Mouse (Mus musculus) adrenal gland (tissue): ENCODE results near the gene Ccnd1.

ENCODE experiments used
- intact Hi-C: fragments of 180-260 bp; cut with DNase I; formaldehyde crosslinking; loops from one replicate; pipeline ENCODE4 v1.15.1; 2025

Gene Ccnd1

DNA sequence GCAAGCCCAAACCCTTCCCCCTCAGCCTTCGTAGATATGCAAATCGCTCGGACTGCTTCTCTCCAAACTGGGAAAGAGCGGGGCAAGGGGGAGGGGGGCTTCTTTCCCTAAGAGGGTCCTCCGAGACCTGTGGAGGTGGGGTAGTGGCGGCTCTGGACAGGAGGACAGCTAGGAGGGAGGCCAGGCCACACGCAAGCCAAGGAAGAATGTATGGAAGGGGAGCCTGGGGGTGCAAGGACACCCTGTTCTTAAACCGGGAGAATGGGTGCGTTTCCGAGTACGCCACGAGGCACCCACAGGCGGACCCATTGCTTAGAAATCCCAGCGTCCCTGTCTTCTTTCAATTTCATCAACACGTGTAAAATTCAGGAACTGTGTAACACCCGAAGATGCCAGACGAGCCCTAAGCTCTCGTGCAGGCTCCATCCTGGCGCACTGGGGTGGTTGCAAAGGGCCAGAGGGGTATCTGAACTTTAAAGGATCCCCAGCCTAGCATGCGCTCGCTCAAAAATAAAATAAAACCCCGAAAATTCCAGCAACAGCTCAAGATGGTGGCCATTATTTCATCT lies 362 bp upstream of the Ccnd1 start:
- intact Hi-C loops = no loop called here

DNA sequence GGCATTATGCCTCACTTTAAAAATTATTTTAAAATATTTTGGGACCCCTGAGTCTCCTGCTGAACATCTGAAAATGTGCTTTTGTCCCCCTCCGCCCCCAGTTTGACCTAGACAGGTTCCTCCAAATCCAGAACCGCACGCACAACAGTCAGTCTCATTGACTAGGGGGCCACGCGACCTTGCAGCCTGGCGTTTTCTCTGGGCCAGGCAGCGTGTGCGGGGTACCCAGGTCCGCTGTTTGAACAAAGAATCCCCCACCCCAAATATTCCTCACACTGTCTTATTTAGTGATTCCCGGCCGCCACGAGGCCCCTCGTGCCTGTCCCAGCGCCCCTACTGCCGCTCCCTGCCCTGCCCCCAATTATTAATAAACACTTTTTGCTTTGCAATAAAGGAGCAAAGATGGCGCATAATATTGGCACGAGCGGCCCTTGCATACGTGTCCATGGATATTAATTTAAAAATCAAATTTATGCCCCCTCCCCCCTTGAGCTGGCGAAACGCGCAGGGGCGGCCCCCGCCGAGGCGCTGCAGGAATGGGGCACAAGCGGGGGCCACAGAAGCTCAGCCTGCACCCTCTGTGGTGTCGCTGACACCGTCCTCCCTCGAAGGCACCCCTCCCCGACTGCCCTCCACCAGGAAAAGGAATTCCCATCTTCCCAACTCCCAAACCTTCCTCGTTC lies 923 bp downstream of the Ccnd1 start:
- intact Hi-C loops = no loop called here

DNA sequence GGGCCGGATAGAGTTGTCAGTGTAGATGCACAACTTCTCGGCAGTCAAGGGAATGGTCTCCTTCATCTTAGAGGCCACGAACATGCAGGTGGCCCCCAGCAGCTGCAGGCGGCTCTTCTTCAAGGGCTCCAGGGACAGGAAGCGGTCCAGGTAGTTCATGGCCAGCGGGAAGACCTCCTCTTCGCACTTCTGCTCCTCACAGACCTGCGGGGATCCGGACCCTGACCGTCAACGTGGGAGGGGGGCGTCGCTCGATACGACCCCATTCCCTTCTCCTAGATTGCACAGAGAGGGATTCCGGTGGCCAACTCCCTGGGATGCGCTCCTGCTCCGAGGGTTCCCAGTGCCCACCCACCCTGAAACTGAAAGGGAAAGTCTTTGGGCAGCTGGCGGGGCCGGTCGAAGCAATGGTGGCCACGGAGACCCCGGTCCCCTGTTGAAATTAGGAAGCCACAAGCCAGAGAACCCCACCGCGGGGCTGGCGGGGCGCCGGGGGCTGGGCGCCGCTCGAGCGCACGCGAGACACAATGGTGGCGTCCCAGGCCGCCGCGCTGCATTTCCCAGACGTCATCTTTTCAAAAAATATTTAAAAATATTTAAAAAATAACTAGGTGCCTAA lies 1.7 kb downstream of the Ccnd1 start:
- intact Hi-C loops = loop anchor here (1.0 to 2.0 kb wide), 2 partner anchors 175 to 305 kb away; no protein-coding TSS in a partner anchor

DNA sequence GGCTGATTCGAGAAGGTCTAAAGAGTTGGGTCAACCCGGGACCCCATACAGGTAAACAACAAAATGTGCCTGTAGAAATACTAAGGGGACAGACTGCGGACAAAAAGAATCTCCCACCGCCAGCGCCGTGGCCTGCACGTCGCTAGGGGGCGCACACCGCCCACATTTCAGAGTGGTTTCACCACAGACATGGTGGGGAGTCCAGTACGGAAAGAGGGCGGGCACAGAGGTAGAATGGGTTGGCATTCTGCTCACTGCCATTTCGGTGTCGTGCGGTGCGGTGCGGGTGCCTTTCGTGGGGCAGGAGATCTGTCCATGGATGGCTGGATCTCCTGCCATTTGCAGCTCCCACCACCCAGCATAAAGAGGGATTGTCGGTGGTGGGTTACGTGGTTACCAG lies 2.2 kb downstream of the Ccnd1 start:
- intact Hi-C loops = loop anchor here (1.0 to 2.0 kb wide), 2 partner anchors 175 to 306 kb away; no protein-coding TSS in a partner anchor

DNA sequence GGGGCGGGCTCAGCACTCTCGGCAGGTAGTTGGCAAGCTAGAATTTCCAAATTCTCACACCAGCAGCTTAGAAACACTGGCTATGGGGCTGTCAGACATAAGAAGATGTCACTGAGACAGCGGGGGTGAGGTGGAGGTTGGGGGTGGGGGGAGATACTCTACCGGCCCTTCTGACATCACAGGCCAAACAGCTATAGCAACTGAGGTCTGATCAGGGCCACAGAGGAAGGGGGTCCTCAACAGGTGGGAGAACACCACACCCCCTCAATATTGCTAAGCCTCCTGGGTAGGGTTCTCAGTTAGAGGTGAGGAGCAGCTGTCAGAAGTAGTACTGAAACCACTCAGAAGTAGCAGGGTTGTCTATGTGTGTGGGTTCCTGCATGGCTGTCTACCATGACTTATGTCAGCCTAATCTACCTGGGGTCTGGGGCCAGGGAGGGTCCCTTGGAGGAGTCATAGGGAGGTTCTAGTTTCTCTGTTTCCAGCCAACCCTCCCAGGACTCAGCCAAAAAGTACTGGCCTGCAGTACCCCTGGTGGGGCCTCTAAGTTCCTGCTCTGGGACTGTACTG lies 3.3 kb downstream of the Ccnd1 start:
- intact Hi-C loops = loop anchor here (2.0 kb wide), 1 partner anchor 176 kb away; no protein-coding TSS in a partner anchor

DNA sequence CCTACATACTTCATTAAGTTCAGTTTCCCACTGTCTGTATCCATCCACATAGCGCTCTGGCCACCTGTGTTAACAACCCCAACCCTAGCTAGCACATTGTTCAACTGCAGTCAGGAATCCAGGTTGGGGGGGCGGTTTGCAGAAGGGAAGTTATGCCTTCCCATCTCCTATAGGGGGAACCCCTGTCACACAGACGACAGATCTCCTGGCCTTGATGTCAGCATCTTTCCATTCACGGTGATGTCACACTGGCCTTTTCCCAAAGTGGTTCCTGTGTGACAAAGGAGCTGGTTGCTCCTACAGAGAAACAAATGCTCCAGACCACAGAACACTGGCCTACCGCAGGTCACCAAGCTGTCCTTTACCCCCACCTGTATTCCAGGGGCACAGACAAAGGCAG lies 4.2 kb downstream of the Ccnd1 start:
- intact Hi-C loops = no loop called here

DNA sequence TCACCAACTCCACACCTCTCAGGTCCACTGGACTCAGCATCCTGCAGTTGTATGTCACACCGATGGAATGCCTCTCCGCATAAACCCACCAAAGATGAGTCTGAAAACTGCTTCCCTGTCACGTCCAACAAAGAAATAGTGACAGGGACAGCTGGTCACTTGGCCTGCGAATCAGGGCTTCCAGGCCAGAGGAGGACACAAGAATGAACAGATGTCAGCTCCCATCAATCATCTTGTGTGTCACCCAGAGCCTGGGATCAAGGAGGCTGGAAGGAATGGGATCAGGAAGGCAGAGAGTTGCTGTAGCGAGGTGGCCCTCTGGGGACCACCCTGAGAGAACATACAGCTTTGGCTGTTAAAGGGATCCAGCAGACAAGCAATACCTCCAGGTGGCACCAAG lies 4.8 kb downstream of the Ccnd1 start:
- intact Hi-C loops = no loop called here

DNA sequence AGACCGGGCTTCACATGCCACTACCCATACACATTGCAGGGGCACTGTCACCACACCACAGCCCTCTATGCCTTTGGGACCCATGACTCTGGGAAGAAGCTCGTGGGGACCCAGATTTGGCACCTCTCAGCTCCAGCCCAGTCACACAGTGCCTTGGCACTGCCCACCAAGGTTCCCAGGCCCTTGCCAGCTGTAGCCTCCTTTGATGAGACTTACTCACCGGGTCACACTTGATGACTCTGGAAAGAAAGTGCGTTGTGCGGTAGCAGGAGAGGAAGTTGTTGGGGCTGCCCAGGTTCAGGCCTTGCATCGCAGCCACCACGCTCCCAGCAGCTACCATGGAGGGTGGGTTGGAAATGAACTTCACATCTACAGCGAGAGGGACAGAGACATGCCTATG lies 5.9 kb downstream of the Ccnd1 start:
- intact Hi-C loops = no loop called here

DNA sequence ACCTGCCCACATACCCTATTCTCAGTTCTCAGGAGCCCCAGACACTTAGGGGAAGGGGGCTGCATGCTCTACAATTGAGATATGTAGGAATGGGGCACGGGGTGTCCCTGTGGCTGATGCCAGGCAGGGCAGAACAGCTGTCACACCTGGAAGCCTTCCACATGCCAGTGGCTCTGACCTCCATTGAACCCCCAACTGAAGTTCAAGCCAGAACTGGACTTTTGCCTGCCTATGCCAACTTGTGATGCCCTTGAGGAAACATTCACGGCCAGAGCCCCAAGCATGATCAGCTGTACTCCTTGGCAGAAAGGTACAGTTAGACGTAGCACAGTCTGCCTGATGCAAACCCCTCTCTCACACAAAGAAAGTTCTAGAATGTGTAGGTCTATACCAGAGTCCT lies 6.4 kb downstream of the Ccnd1 start:
- intact Hi-C loops = no loop called here

DNA sequence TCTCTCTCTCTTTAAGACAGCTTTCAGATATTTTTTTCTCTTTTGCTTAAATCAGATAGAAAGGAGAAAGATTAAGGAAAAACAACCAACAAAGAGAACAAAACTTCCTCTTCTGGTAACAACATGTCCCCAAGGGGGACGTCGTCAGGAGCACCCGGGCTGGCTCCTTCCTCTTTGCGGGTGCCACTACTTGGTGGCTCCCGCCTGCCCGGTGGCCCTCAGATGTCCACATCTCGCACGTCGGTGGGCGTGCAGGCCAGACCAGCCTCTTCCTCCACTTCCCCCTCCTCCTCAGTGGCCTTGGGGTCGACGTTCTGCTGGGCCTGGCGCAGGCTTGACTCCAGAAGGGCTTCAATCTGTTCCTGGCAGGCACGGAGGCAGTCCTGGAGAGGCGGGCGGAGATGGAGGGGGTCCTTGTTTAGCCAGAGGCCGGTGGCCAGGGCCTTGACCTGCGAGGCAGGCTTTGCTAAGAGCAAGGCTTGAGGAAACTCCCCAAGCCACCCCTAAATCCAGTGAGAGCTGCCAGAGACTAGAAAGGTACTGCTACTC lies 7.3 kb downstream of the Ccnd1 start:
- intact Hi-C loops = no loop called here

DNA sequence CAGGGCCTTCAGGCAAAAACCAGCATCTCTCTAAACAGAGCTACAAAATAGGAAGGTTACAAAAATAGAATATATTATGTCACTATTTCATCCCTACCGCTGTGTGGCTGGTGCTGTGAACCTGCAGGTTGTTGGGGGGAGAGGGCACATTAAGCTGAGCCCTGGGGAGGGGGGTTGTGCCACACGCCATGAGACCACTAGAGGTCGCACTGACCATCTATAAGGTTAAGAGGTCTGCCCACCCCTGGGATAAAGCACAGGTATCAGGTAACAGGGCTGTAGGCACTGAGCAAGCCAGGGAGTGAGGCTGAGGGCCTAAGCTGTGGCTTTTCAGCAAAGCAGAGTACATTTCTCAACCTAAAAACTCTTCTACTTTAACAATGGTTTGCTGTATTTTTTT lies 7.9 kb downstream of the Ccnd1 start:
- intact Hi-C loops = no loop called here

DNA sequence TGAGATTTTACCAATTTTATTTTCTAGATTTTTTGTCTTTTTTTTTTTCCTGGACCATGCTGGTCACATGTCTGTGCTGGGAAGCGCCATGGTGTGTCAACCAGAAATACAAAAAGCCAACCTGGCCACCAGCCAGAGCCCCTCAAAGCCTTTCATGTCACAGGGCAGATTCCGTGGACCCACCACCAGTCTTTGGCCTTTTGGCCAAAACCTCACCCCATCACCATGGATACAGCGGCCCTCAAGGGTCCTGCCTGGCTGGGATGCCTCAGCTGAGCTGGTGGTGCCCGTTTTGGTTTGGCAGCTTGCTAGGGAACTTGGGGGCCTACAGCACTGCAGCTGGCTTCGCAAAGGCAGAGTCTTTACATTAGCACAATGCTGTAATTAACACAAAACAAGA lies 9.8 kb downstream of the Ccnd1 start:
- intact Hi-C loops = no loop called here

DNA sequence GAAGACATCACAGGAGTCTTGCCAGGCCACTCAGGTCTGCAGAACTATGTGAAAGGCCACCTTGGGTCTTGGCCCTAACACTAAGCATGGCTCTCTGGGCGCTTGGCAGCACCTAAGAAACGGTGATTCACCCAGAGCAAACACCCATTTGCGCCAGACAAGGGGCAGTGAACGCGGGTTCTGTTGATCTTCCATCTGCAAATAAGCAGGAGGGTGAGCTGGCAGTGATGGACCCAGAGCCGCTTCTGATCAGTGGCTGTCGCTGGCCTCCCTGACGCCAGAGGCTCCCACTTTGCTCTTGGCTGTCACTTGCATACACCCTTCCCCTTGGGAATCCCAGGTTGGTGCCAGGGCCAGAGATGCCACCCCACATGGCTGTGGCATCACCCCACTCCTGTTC lies 10.2 kb downstream of the Ccnd1 start:
- intact Hi-C loops = no loop called here

DNA sequence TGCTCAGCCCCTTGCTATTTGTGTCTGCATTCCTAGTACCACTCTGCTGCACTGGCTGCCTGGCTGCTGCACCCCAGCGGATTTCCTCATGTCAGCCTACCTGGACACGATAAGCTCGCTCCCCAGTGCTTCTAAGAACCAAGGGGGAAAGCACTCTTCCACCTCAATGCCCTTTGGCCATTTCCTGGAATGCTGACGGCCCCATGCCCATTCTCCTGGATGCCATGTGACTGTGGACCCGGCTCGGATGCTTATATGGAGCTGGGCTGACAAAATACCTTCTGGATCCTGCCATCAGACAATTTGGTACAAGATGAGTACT lies 10.9 kb downstream of the Ccnd1 start:
- intact Hi-C loops = no loop called here

DNA sequence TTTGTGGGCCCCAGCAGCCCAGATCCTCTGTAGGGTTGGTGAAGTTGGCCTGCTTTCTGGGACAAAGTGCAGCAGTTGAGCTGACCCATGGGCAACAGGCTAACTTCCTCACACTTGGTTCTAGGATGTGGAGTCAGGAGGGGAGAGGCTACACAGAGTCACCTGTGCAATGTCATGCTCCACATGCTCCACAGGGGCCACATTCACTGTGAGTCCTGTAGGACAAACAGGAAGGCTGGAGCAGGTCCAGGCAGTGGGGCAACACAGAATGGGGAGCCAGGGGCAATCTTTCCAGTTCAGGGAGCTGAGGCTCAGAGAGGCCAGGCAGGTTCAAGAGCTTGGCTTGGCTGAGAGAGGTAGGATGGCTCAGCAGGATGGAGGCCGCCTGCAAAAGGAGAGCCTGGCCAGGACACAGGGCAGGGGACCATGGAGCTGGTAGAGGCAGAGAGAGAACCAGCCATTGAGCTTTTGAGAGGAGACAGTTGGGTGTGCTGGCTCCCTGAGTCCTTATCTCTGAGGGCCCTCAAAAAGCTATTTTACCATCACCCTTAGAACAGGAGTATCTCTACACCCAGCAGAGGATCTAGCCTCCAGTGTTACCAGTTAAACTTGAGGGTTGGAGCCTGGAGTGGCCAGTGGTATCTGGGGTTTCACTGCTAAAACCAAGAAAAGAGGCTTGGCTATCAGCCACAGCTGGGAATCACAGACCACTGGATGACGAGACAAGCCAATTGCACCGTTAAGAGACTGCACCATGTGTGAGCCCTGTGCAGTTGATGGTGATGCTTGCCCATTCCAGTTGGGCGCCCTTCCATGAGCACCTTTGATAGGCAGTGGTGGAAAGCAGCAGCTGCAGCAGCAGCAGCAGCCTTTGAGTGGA lies 11.5 kb downstream of the Ccnd1 start:
- intact Hi-C loops = no loop called here

DNA sequence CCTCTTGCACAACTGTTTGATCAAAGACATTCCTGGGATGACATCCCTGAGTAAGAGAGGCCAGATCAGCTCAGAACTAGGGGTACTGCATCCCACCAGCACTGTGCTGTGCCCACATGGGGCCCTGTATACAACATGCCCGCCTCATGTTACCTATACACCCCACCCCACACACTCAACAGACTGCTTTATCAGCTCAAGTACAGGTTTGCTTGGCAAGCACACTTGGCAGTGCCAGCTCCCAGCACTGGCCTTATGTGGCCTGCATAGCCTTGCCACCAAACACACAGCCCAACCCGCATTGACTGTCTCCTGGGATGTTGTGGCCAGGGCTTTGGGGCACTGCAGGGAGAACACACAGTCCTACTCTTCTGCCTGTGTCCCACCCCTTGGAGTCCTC lies 12.1 kb downstream of the Ccnd1 start:
- intact Hi-C loops = no loop called here

DNA sequence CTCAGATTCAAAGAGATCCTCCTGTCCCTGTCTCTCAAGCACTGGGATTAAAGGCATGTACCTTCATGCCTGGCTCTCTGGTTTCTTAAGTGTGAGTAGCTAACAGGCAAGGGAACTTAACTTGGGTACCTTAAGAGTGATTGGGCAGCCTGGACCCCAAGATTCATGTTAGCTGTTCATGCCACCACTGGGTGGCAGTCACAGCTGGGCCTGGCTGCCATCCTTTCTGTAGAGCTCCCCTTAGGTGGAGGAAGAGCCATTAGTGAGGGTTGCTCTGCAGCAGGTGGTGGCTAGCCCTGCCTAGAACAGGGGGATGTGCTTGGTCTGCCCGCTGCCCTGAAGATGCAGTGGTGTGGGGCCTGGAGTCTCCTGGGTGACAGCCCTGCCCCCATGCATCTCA lies 20.9 kb downstream of the Ccnd1 start:
- intact Hi-C loops = loop anchor here (5.0 kb wide), 1 partner anchor 323 kb away; no protein-coding TSS in a partner anchor

DNA sequence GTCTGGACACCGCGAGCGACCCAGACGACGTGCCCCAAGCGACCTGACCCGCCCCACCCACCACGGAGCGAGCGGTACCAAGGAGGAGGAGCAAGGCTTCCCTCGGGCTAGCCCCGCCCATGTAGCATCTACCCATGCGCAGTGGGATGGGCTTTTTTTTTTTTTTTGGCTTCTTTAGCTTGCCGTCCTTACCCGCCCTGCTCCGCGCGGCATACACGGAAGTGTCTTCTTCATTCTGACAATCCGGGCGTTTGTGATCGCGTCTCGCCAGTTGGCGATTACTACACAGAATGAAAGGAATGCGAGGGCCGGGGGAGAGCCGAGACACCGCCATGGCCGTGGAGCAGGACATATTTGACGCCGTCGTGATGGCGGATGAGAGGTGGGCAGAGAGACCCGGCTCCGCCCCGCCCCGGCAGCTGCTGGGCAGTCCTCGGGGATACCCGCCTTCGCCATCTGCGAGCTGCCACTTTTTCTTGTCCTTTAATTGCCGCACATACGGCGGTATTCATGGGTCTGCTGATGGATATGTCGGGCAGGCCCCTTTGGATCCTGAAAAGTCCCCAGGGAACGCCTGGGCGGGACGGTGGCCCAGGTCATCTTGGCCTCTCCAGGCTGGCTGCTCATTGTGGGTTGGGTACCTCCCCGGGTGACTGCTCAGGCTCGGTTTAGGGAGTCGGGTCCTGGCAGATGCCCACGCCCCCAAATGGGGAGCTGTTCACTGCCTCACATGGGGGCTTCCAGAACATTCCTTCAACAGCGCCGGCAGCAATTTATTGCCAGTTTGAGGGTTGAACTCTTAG lies 24.6 kb downstream of the Ccnd1 start, which contains the start of gene LTO1:
LTO1 (plus strand) TSS at position 153 of the 803 bp plus-strand sequence.
- intact Hi-C loops = loop anchor here (5.0 kb wide), 1 partner anchor 327 kb away; no protein-coding TSS in a partner anchor

DNA sequence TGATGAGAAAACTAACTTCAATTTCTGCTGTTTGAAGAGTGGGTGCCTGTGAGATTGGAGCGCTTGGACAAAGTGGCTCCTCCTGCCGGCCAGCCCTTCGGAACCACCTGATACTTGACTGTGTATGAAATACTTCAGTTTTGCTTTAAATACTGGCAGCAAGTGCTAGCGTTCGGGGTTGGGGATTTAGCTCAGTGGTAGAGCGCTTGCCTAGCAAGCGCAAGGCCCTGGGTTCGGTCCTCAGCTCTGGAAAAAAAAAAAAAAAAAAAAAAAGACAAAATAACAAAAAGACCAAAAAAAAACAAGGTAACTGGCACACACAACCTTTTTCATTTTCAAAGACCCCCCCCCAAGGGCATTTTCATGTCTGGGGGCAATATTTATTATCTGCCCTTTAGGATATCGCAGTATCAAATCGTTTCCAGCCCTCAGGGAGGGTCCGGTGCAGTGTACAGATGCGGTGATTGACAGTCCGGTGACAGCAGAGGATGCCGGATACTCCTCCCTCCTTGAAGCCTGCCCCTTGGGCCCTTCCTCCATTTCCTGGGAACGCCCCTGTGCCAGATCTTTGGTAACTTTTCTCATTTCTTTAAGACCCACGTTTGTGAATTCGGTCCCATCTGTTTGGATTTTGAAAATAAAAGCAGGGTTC lies 25.3 kb downstream of the Ccnd1 start:
- intact Hi-C loops = no loop called here

DNA sequence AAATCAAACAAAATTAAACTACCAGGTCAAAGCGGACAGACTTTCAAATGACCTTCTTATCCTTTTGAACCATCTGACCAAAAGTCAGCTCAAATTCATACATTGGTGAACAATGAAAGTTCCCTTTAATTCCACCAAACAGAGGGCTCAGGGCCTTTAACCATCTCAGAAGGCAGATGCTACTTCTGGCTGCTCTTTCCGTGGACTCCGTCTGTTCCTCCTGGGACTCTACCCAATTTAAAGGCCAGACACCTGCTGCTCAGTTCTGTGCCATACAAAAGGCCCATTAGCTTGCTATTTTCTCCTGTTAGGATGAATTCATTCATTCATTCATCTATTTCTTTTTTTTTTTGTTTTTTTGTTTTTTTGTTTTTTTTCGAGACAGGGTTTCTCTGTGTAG lies 26.8 kb downstream of the Ccnd1 start:
- intact Hi-C loops = no loop called here
